Mouse (Mus musculus) embryonic fibroblast, embryonic 13.5 days (primary cell): ENCODE measurements around the gene Acod1. TPM values are rescaled to one million over a fixed set of nuclear protein-coding genes. Genes with fewer than 3 reads are reported as not detected.

Experiments used
- H3K27ac ChIP-seq: 2 replicates; pipeline ENCODE4 v1.5.1; 2012; ENCODE audit warnings: low read length, control low read depth, inconsistent platforms; ENCODE audit not compliant: insufficient read depth
- H3K4me1 ChIP-seq: 2 replicates; pipeline ENCODE4 v1.6.1; 2011; ENCODE audit warnings: low read length; ENCODE audit not compliant: control insufficient read depth, insufficient read depth
- H3K4me3 ChIP-seq: 2 replicates; pipeline ENCODE4 v1.5.1; 2011; ENCODE audit warnings: mild to moderate bottlenecking, control low read depth, low read length; ENCODE audit not compliant: insufficient read depth
- CTCF ChIP-seq: IDR thresholded peaks from 2 replicates; pipeline ENCODE4 v1.5.1; 2011; ENCODE audit warnings: mild to moderate bottlenecking, control low read depth, low read length, moderate library complexity, borderline replicate concordance; ENCODE audit not compliant: insufficient read depth
- POLR2A ChIP-seq: IDR thresholded peaks from 2 replicates; pipeline ENCODE4 v1.6.1; 2011; ENCODE audit warnings: low read depth, mild to moderate bottlenecking, control low read depth, low read length, moderate library complexity
- polyA plus RNA-seq: library from polyadenylated mRNA; stranded (reverse); fragments of >200 nt; gene quantifications from 2 replicates; pipeline ENCODE4 v1.2.4, GENCODE M21; 2011; ENCODE audit warnings: low read depth; ENCODE audit not compliant: missing spikeins, insufficient read length

The Acod1 gene
- polyA plus RNA-seq, 1 experiment, result not detected

DNA sequence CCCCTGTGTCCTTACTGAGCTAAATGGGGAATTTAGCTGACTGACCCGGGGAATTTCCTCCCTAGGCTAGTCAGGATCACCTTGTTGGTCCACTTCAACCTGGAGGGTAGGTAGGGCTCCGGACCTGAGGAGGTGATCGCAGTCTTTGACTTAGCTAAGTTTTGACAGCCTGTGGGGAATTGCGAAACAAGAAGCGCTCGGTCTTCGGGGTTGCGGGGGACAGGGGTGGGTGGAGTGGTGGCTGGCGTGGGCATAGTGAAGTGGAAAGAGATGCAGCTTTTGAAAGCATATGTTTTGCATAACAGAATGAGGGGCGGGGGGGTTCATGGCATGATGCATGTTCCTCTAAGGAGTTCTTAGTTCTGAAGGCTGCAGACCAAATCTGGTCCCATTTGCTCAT is 24.0 kb downstream of the Acod1 start:
- H3K4me1 ChIP-seq, result peaks cover 4% of the 10 kb centered on the region; the same call in 1 of the 2 replicates
- H3K27ac ChIP-seq, result peak overlapping the region; percentile 80
- H3K4me3 ChIP-seq, result peak overlapping the region; percentile 92
- TF ChIP-seq CTCF (no peak), POLR2A (no peak)

DNA sequence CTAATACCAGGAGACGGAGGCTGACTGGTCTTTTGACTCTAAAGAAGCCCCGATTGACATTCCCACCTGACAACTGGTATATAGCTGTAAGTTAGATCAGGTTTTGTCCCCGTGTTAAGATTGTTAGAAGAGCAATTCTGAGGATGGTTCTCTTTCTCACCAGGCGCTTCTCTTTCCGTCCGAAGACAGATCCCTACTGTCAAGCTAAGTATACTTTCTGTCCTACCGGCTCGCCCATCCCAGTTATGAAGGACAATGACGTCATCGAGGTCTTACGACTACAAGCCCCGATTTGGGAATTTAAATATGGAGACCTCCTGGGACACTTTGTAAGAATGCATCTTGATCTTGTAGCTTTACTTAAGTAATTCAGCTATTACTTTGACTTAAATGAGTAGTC is 24.7 kb downstream of the Acod1 start:
- Histone ChIP-seq H3K4me3 (no peak overlapping the region), H3K27ac (no peak overlapping the region)
- no peak for TF ChIP-seq POLR2A
- TF ChIP-seq CTCF, result no peak

DNA sequence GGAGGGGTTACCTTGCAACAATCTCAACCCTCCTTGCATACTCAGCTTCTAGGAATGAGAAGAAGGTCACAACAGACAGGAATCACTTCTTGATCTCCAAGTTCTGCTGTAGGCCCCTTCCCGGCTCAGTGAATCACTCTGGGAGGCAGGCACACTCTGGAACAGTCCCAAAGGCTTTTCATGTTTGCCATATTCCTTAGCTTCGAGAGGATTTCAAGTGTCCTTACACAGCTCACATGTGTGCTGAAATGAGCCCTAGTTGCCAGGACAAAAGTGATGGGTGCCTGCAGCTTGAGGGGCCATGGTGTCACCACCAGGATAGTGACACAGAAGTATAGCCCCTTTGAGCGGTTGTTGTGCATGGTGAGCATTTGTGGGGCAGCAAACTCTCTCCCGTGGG is 26.0 kb downstream of the Acod1 start:
- Histone ChIP-seq H3K4me3 (no peak overlapping the region), H3K27ac (no peak overlapping the region), H3K4me1 (peaks cover 4% of the 10 kb centered on the region; the same call in 1 of the 2 replicates)
- no peak for TF ChIP-seq POLR2A
- no peak for TF ChIP-seq CTCF

More for the DNA sequence above, 24.7 kb downstream of the Acod1 start:
- H3K4me1 ChIP-seq, result peaks cover 4% of the 10 kb centered on the region; the same call in 1 of the 2 replicates

DNA sequence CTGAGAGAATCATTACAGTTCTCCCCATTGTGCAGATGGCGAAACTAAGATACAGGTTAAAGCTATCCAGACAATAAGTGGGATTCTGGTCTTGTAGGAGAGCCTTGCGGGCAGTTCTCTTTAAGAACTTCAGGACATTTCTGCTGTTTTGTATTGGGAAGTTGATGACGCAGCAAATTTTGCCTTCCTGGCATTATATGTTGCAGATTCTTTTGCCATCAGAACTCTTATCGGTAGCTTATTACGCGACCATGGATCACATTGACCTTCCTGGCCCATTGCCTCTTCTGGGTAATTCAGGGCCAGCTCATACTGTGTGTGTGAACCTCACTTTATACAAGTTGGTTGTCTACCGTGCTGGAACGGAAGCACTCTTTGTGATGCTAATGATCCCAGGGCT is 27.0 kb downstream of the Acod1 start:
- H3K27ac ChIP-seq, result no peak overlapping the region
- TF ChIP-seq POLR2A (no peak), CTCF (no peak)
- no peak overlapping the region for H3K4me3 ChIP-seq
- H3K4me1 ChIP-seq, result peaks cover 4% of the 10 kb centered on the region; the same call in 1 of the 2 replicates

DNA sequence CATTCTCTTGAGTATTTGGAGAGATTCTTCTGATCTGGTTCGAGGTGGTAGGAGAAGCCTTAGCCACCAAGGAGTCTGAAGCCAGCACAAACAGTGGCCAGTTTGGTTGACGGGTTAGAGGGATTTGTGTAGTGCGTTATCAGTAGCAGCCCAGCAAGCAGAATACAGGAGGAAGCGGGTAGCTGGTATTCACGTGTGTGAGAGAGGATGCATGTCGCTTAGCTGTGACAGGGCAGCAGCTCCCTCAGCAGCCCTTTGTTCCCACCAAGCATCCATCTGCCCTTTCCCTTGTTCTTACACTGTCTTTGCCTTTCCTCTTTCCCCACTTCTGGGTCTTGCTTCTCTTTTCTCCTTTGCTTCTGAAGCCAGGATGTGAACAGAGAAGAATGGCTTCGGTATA is 28.4 kb downstream of the Acod1 start:
- Histone ChIP-seq H3K27ac (no peak overlapping the region), H3K4me1 (peaks cover 2% of the 10 kb centered on the region; the same call in 1 of the 2 replicates), H3K4me3 (no peak overlapping the region)
- TF ChIP-seq POLR2A, result no peak
- no peak for TF ChIP-seq CTCF

DNA sequence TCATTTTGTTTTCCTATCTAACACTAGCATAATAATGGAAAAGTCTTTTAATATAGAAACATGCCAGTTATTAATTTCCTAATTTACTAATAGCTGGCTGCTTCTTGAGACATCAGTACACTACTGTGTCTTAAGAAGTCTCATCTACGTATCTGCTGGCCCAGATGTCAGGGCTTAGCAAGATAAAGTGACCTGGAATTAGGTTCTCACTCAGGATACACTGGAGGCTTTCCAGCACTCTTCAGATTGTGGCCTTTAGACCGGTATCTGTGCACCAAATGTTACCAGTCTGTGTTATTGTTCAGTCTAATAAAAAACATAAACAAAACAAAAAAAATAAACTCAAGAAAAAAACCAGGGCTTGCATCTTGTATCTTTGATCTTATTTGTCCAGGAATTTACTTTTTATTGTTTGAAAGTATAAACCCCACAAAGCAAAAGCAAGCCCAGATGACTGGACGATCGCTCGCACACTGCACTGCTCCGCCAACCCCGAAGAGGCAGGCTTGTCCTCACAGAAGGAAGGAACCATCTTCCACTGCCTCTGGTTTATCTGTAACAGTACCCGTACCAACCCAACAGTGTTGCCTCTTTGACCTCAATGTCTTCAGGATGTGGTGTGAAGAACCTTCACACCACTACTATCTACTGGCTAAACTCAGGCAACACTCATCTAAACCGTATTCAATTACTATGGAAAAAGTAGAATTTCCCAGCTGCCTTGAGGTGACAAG is 30.7 kb downstream of the Acod1 start:
- Histone ChIP-seq H3K27ac (no peak overlapping the region), H3K4me1 (no peaks in the 10 kb centered on the region), H3K4me3 (no peak overlapping the region)
- TF ChIP-seq CTCF (no peak), POLR2A (no peak)

DNA sequence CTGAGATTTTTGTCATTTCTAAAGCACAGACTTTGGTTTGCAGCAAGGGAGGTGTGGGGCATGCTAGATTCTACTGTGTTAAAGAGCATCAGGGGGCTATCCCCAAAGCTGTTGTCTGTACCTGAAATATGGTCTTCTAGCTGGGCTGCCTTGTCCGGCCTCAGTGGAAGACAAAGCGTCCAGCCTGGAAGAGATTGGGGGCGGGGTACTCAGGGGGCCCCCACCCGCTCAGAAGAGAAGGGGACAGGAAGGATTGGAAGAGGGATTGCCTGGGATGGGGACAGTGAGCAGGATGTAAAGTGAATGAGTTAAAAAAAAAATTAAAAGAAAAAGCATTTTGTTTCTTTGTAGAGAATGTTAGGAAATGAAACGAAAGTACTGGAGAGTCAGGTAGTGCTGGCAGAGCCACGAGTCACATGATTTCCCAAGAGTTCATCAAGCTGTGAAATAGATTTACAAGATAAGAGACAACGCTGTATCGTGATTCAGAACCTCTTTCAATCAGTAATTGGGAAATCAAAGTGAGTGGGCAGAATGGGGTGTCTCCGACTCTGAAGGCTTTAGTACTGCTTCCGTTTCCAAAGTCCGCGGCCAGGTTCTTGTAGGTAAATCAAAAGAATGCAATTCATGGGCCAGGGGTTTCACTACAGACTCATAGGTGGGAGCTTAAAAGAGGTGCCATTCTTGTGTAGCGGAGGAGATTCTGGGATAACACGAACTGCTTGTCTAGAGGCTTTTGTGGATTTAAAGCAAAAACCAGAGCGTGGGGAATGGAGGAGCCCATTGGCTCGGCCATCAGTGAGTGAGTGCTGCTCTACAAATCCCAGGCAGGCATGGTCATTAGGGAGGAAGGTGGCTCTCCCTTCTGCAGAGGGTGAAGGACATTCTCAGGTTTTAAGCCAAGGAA is 31.5 kb downstream of the Acod1 start:
- Histone ChIP-seq H3K27ac (no peak overlapping the region), H3K4me3 (no peak overlapping the region)

DNA sequence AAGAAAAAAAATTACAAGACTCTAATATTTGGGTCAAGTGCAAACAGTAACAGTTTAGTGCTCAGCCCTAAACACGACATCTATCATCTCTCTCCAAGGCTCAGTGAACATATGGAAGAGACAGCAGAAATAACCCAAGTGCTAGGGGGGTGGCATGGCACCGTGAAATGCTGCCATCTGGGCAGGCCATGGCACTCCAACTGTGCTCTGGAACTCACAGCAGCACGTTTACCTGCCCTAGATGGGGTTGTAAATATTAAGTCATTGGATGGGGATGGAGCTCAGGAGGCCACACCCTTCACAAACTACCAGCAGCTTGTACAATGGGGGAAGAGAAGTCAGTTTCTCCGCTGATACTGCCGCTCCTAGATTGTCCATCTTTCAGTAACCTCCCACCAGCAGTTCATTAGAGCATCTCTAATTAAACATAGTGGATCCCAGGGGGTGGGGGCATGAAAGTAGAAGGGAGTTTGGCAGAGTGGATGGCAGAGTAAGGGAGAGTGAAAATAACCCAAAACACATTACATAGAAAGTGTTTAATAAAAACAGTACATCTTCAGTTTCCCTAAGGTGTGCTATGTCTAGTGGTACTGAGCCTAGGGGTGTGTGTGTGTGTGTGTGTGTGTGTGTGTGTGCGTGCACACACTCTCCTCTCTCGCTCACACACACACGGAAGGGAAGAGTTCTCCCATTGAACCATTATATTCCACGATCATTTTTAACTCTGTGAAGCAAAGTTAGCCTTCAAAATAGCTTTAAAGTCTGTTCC is 32.6 kb downstream of the Acod1 start:
- no peak overlapping the region for H3K27ac ChIP-seq
- H3K4me1 ChIP-seq, result no peaks in the 10 kb centered on the region
- H3K4me3 ChIP-seq, result no peak overlapping the region
- TF ChIP-seq CTCF (no peak), POLR2A (no peak)

More for the DNA sequence above, 31.5 kb downstream of the Acod1 start:
- TF ChIP-seq CTCF, result no peak
- no peak for TF ChIP-seq POLR2A
- no peaks in the 10 kb centered on the region for H3K4me1 ChIP-seq

DNA sequence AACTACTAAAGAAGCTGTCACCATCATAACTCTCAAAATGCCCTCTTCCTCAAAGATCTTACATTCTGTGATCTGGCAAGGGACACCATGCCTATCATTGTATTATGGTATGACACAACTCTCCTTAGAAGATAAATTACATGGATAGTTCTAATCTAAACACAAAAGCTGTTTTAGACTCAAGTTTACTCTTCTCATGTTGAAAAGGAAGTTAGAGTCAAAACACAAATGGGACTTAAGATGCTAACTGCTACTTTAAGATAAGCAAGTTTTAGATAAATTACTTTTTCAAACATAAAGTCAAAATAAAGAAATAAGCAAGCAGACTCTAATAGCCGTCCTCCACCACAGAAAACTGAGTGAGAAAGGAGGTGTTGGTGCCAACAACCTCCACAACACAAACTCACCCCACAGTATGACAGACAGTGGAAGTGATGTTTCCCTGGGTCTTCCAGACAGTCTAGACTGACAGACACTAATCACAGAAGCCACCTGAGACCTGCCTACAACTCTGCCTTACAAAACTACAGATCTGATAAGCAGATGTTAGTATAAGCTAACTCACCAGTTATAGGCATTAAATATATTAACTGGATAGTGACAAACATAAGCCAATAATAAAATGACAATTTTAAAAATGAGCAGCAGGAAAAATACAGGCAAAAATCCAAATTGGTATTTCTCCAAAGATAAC is 39.2 kb downstream of the Acod1 start:
- no peak for TF ChIP-seq POLR2A
- no peak for TF ChIP-seq CTCF
- H3K4me3 ChIP-seq, result no peak overlapping the region
- no peak overlapping the region for H3K27ac ChIP-seq
- no peaks in the 10 kb centered on the region for H3K4me1 ChIP-seq
